Mouse (Mus musculus): Measurements from ENCODE around the gene St7. TPM values are rescaled to one million over a fixed set of nuclear protein-coding genes. Genes with fewer than 3 reads are reported as not detected.
"Not testable (repeated sequence)": the region's sequence is repeated elsewhere in the genome, so short reads cannot be mapped to it uniquely, and the experiment has no call there.

The St7 gene
- polyA plus RNA-seq, 1 experiment: 20.0 TPM

GRCm38 (mm10) chr6:17675019-17675756 lies 17.5 kb upstream of the St7 start:
- Histone ChIP-seq H3K27ac (ENCODE audit: insufficient read depth, low read length) (no peak overlapping the region), H3K4me3 (ENCODE audit: insufficient read depth, low read length) (no peak overlapping the region), H3K4me1 (ENCODE audit: control insufficient read depth, insufficient read depth, low read length) (no peaks in the 10 kb centered on the region)
- 0 out of 2 replicates have a peak, but pooled peaks have one; percentile 33 for TF ChIP-seq CTCF (IDR thresholded peaks at IDR 0.05; ENCODE audit: borderline replicate concordance, insufficient read depth, low read length)
- no peak for TF ChIP-seq POLR2A (IDR thresholded peaks at IDR 0.05; ENCODE audit: low read depth, low read length)

- no peak overlapping the region for H3K27ac ChIP-seq (ENCODE audit: insufficient read depth, low read length)
- TF ChIP-seq POLR2A (IDR thresholded peaks at IDR 0.05; ENCODE audit: low read depth, low read length): no peak
- no peak for TF ChIP-seq CTCF (IDR thresholded peaks at IDR 0.05; ENCODE audit: borderline replicate concordance, insufficient read depth, low read length)
- no peak overlapping the region for H3K4me3 ChIP-seq (ENCODE audit: insufficient read depth, low read length)
- no peaks in the 10 kb centered on the region for H3K4me1 ChIP-seq (ENCODE audit: control insufficient read depth, insufficient read depth, low read length)
Observed at GRCm38 (mm10) chr6:17677008-17677407, 15.7 kb upstream of the St7 start.

DNA sequence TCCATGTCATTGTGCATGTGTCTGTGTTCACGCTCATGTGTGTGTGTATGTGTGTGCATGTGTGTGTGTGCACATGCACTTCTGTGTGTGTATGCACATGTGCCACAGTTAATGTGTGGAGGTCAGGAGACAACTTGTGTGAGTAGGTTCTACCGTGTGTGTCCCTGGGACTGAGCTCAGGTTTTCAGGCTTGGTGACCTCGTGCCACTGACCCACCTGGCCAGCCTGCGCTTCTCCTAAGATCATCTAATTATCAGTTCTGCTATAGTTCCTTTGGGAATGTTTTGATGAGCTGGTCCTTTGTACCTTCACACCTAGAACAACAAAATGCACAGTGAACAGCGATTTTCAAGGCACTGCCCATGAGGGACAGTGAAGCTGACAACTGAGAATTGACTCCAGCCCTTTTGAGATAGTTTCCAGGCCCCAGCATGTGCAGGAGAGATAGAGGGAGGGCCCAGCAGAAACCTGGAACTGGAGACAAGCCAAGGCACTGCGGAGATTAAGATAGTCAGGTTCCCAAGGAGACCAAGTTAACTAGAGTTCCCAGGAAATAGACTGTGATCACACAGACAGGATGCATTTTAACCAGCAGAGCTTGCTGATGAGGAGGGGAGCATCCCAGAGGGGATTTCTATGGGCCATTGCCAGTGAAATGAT lies 12.3 kb upstream of the St7 start:
- H3K27ac ChIP-seq (ENCODE audit: insufficient read depth, low read length): no peak overlapping the region
- TF ChIP-seq CTCF (IDR thresholded peaks at IDR 0.05; ENCODE audit: borderline replicate concordance, insufficient read depth, low read length): no peak
- TF ChIP-seq POLR2A (IDR thresholded peaks at IDR 0.05; ENCODE audit: low read depth, low read length): no peak
- no peaks in the 10 kb centered on the region for H3K4me1 ChIP-seq (ENCODE audit: control insufficient read depth, insufficient read depth, low read length)
- H3K4me3 ChIP-seq (ENCODE audit: insufficient read depth, low read length): no peak overlapping the region

GRCm38 (mm10) chr6:17681810-17682209 lies 10.9 kb upstream of the St7 start:
- Histone ChIP-seq H3K27ac (ENCODE audit: insufficient read depth, low read length) (no peak overlapping the region), H3K4me3 (ENCODE audit: insufficient read depth, low read length) (no peak overlapping the region), H3K4me1 (ENCODE audit: control insufficient read depth, insufficient read depth, low read length) (no peaks in the 10 kb centered on the region)
- TF ChIP-seq CTCF (IDR thresholded peaks at IDR 0.05; ENCODE audit: borderline replicate concordance, insufficient read depth, low read length): no peak
- no peak for TF ChIP-seq POLR2A (IDR thresholded peaks at IDR 0.05; ENCODE audit: low read depth, low read length)

DNA sequence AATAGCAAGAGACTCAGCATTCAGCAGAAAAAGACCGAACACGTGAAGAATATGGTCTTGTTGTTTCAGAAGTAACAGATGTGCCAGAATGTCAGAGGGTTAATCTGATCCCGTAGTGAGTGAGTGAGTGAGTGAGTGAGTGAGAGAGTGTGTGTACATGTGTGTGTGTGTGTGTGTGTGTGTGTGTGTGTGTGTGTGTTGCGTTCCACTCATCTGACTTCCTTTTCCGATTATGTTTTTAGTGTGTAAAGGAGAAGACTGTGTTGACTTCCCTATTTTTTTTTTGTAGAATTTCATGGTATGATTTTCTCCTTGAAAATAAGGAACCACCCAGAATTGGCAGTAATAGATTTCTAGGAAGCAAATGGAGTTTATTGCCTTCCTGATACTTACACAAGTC lies 4.1 kb upstream of the St7 start:
- TF ChIP-seq POLR2A (IDR thresholded peaks at IDR 0.05; ENCODE audit: low read depth, low read length) (no peak), CTCF (IDR thresholded peaks at IDR 0.05; ENCODE audit: borderline replicate concordance, insufficient read depth, low read length) (no peak)
- Histone ChIP-seq H3K4me3 (ENCODE audit: insufficient read depth, low read length) (no peak overlapping the region), H3K27ac (ENCODE audit: insufficient read depth, low read length) (no peak overlapping the region), H3K4me1 (ENCODE audit: control insufficient read depth, insufficient read depth, low read length) (no peaks in the 10 kb centered on the region)

DNA sequence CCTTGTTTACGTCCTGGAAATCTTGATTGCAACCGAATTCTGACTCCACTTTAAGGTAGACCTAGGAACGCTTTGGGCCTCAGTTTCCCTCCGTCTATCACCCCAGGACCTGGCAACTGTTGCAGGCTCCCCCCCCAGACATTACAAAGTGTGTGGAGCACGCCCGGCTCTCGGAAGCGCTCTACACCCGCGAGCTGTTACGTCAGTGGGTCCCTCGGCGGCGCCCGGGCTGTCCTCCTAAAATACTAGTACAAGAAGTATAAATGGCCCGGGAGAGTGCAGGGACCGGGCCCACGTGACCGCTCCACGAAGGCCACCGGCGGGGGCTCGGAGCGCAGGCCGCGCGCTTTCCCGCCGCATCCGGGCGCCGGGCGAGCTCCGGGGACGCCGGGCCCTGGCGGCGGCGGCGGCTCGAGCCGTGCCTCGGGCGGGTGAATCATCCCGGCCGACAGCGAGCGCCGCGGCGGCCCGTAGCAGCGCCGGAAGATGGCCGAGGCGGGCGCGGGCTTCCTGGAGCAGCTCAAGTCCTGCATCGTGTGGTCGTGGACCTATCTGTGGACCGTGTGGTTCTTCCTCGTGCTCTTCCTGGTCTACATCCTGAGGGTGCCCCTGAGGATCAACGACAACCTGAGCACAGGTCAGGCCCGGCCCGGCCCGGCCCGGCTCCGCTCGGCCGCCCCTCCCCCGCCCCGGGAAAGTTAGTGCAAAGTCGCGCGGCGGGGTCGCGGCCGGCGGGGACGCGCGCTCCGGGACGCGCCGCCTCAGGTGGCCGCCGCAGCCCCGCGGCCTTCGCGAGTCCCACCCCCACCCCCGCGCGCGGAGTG lies 1.2 kb downstream of the St7 start:
- peak overlapping the region; percentile 65 for H3K27ac ChIP-seq (ENCODE audit: insufficient read depth, low read length)
- H3K4me3 ChIP-seq (ENCODE audit: insufficient read depth, low read length): peak overlapping the region; percentile 54
- no peak for TF ChIP-seq CTCF (IDR thresholded peaks at IDR 0.05; ENCODE audit: borderline replicate concordance, insufficient read depth, low read length)
- peak; percentile 59 for TF ChIP-seq POLR2A (IDR thresholded peaks at IDR 0.05; ENCODE audit: low read depth, low read length)
- no peaks in the 10 kb centered on the region for H3K4me1 ChIP-seq (ENCODE audit: control insufficient read depth, insufficient read depth, low read length)

DNA sequence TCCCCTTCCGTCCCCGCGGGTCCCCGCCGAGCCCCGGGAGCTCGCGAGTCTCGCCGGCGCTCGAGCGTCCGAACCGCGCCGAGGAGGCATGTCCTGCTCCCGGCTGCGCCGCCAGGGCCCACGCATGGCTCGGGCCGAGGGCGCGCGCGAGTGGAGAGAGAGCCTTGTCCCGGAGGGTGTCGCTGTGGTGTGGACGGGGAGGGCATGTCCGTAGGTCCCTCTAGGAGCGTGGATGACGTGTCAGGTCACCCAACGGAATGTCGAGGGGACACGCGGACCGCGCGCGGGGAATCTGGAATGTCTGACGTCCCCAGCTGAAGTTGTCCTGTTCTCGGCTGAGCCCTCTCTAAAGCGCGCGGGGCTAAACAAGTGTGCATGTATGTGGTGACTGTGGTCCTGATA lies 1.8 kb downstream of the St7 start:
- TF ChIP-seq CTCF (IDR thresholded peaks at IDR 0.05; ENCODE audit: borderline replicate concordance, insufficient read depth, low read length) (peak; percentile 52; the same call in 1 of the 2 replicates), POLR2A (IDR thresholded peaks at IDR 0.05; ENCODE audit: low read depth, low read length) (peak; percentile 57)
- H3K27ac ChIP-seq (ENCODE audit: insufficient read depth, low read length): peak overlapping the region; percentile 12; the same call in 1 of the 2 replicates
- H3K4me1 ChIP-seq (ENCODE audit: control insufficient read depth, insufficient read depth, low read length): no peaks in the 10 kb centered on the region
- peak overlapping the region; percentile 42 for H3K4me3 ChIP-seq (ENCODE audit: insufficient read depth, low read length)

- H3K27ac ChIP-seq (ENCODE audit: insufficient read depth, low read length): no peak overlapping the region
- H3K4me1 ChIP-seq (ENCODE audit: control insufficient read depth, insufficient read depth, low read length): no peaks in the 10 kb centered on the region
- no peak overlapping the region for H3K4me3 ChIP-seq (ENCODE audit: insufficient read depth, low read length)
- TF ChIP-seq CTCF (IDR thresholded peaks at IDR 0.05; ENCODE audit: borderline replicate concordance, insufficient read depth, low read length) (0 out of 2 replicates have a peak, but pooled peaks have one; percentile 20), POLR2A (IDR thresholded peaks at IDR 0.05; ENCODE audit: low read depth, low read length) (no peak)
Observed at GRCm38 (mm10) chr6:17696321-17696734, 3.6 kb downstream of the St7 start.

- no peak overlapping the region for H3K4me3 ChIP-seq (ENCODE audit: insufficient read depth, low read length)
- no peaks in the 10 kb centered on the region for H3K4me1 ChIP-seq (ENCODE audit: control insufficient read depth, insufficient read depth, low read length)
- no peak for TF ChIP-seq POLR2A (IDR thresholded peaks at IDR 0.05; ENCODE audit: low read depth, low read length)
- no peak for TF ChIP-seq CTCF (IDR thresholded peaks at IDR 0.05; ENCODE audit: borderline replicate concordance, insufficient read depth, low read length)
- no peak overlapping the region for H3K27ac ChIP-seq (ENCODE audit: insufficient read depth, low read length)
Observed at GRCm38 (mm10) chr6:17700936-17701612, 8.3 kb downstream of the St7 start.

GRCm38 (mm10) chr6:17704038-17704437 lies 11.3 kb downstream of the St7 start:
- not testable (repeated sequence) for H3K27ac ChIP-seq (ENCODE audit: insufficient read depth, low read length); H3K4me3 ChIP-seq (ENCODE audit: insufficient read depth, low read length); H3K4me1 ChIP-seq (ENCODE audit: control insufficient read depth, insufficient read depth, low read length)

Data from embryonic fibroblast, embryonic 13.5 days (primary cell).